Mouse (Mus musculus): Measurements from ENCODE around the gene 4930430F08Rik. TPM values are rescaled to one million over a fixed set of nuclear protein-coding genes. Genes with fewer than 3 reads are reported as not detected.

Gene 4930430F08Rik
- polyA plus RNA-seq (2014; fragmentation: Illumina TruSeq; extraction: RNeasy Lipid Tissue Mini Kit (QIAGEN cat#74804); ENCODE audit: low read depth, low replicate concordance), result 25.9 TPM

DNA sequence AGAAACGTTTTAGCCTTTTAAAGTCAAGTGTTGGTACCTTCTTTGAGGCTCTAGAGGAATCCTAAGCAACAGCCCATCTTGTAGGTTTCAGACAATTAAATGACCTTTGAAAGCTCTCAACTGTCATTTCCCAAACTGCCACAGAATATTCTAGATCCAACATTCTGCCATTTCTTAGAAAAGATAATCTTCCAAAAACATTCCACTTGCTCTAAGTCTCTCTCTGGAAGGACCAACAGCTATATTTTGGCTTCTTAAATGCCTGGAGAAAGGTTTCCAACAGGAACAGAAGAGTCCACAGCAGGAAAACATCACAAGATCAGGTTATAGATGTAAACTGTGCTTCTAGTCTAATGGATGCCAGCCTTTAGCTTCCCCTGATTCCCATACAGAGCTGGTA lies at the start of gene 4930430F08Rik, which contains the start of gene 1700017N19Rik:
Gene 4930430F08Rik (minus strand): TSS at position 101 of the 400 bp plus-strand sequence.
Gene 1700017N19Rik (plus strand): TSS at position 162 of the 400 bp plus-strand sequence.

Other genes starting within 250 kb of the 4930430F08Rik start
- not detected for gene Gm4302, start 249.6 kb downstream of the 4930430F08Rik start, polyA plus RNA-seq (2014; fragmentation: Illumina TruSeq; extraction: RNeasy Lipid Tissue Mini Kit (QIAGEN cat#74804); ENCODE audit: low read depth, low replicate concordance)
- gene Gm4303, start 244.5 kb downstream of the 4930430F08Rik start, polyA plus RNA-seq (2014; fragmentation: Illumina TruSeq; extraction: RNeasy Lipid Tissue Mini Kit (QIAGEN cat#74804); ENCODE audit: low read depth, low replicate concordance), result not detected
- gene Gm4305, start 239.3 kb downstream of the 4930430F08Rik start, polyA plus RNA-seq (2014; fragmentation: Illumina TruSeq; extraction: RNeasy Lipid Tissue Mini Kit (QIAGEN cat#74804); ENCODE audit: low read depth, low replicate concordance), result not detected
- not detected for gene Gm4307, start 229.1 kb downstream of the 4930430F08Rik start, polyA plus RNA-seq (2014; fragmentation: Illumina TruSeq; extraction: RNeasy Lipid Tissue Mini Kit (QIAGEN cat#74804); ENCODE audit: low read depth, low replicate concordance)
- gene Gm4312, start 207.9 kb downstream of the 4930430F08Rik start, polyA plus RNA-seq (2014; fragmentation: Illumina TruSeq; extraction: RNeasy Lipid Tissue Mini Kit (QIAGEN cat#74804); ENCODE audit: low read depth, low replicate concordance), result not detected
- 51.1 TPM for gene Tmtc3, start 103.1 kb downstream of the 4930430F08Rik start, polyA plus RNA-seq (2014; fragmentation: Illumina TruSeq; extraction: RNeasy Lipid Tissue Mini Kit (QIAGEN cat#74804); ENCODE audit: low read depth, low replicate concordance)
- gene Cep290, start 102.9 kb downstream of the 4930430F08Rik start, polyA plus RNA-seq (2014; fragmentation: Illumina TruSeq; extraction: RNeasy Lipid Tissue Mini Kit (QIAGEN cat#74804); ENCODE audit: low read depth, low replicate concordance), result 27.0 TPM
- not detected for gene 1700017N19Rik, start 61 bp upstream of the 4930430F08Rik start, polyA plus RNA-seq (2014; fragmentation: Illumina TruSeq; extraction: RNeasy Lipid Tissue Mini Kit (QIAGEN cat#74804); ENCODE audit: low read depth, low replicate concordance)

All from kidney, adult 10 weeks (tissue).